ENCODE assay signal across 17 mouse cellular contexts in the genomic region with DNA sequence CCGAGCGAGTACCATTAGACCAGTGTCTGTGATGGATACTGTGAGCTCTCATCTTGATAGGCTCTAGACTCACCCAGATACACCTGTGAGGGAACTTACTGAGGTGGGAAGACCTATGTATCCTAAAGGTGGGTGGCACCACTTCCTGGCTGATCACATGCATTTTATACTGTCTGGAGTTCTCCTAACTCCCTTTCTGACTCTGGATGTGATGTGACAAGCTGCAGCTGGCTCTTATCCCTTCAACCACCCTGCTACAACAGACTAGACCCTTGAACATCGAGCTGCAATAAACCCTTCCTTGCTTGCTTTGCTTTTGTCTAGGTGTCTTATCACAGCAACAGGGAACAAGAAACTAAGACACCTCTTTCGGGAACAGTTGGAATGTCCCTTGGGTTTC.
"Had no signal": no experiment of that assay in that cellular context is flagged by ENCODE, and none has a peak within 500 bp of the region (broad histone marks: within the 10 kb centered on the region; RNA-seq: fewer than 3 reads in every experiment).

No protein-coding gene starts in this region.

- H3K27me3 ChIP-seq: lung, embryonic 15.5 days; midbrain, embryonic 15.5 days; neural tube, embryonic 12.5 days; stomach, embryonic 15.5 days had no signal

- H3K9ac ChIP-seq: liver, embryonic 15.5 days; liver, postnatal 0 days; lung, embryonic 15.5 days; midbrain, embryonic 12.5 days; midbrain, embryonic 15.5 days; neural tube, embryonic 12.5 days; stomach, embryonic 15.5 days had no signal

- ATAC-seq: liver, postnatal 0 days; lung, postnatal 0 days had no signal

- H3K4me3 ChIP-seq: liver, embryonic 15.5 days; lung, embryonic 15.5 days; megakaryocyte, embryonic 14.5 days; midbrain, embryonic 12.5 days; midbrain, embryonic 15.5 days; neural tube, embryonic 12.5 days; stomach, embryonic 15.5 days had no signal

- DNase-seq: liver, postnatal 0 days; lung, postnatal 14 days; lung, postnatal 36 days; right cerebral cortex, postnatal 14 days; thymus, adult 2 months; thymus, postnatal 25 days; thymus, postnatal 4 days had no signal

- H3K4me2 ChIP-seq: liver, embryonic 15.5 days; lung, embryonic 15.5 days; midbrain, embryonic 15.5 days; stomach, embryonic 15.5 days had no signal

- H3K9me3 ChIP-seq: liver, embryonic 15.5 days; lung, embryonic 15.5 days; midbrain, embryonic 12.5 days; midbrain, embryonic 15.5 days; neural tube, embryonic 12.5 days; stomach, embryonic 15.5 days had no signal

- H3K27ac ChIP-seq: liver, embryonic 15.5 days; lung, embryonic 15.5 days; macrophage; midbrain, embryonic 12.5 days; midbrain, embryonic 15.5 days; neural tube, embryonic 12.5 days; stomach, embryonic 15.5 days; stomach, postnatal 0 days had no signal

- H3K36me3 ChIP-seq: liver, embryonic 15.5 days; lung, embryonic 15.5 days; midbrain, embryonic 12.5 days; midbrain, embryonic 15.5 days; neural tube, embryonic 12.5 days; stomach, embryonic 15.5 days had no signal
